Mouse (Mus musculus) hindbrain, embryonic 14.5 days (tissue): ENCODE results near the gene Ppp2r1b. TPM values are rescaled to one million over a fixed set of nuclear protein-coding genes. Genes with fewer than 3 reads are reported as not detected.

Source experiments
- ATAC-seq: fragments of 200-750 bp; cut with Nextera tagmentation; 2 replicates; pipeline ENCODE4 v1.8.0; 2017; ENCODE audit warnings: moderate number of reproducible peaks, mild to moderate bottlenecking, moderate TSS enrichment, moderate library complexity; ENCODE audit not compliant: low FRiP score
- DNase-seq: peaks from one replicate; pipeline ENCODE4 v3.0.0-alpha.2; 2015; ENCODE audit warnings: low spot score
- H3K27ac ChIP-seq: fragments of 300-500 bp; sonication (generic); 2 replicates; pipeline ENCODE4 v1.5.1; 2014; ENCODE audit warnings: mild to moderate bottlenecking, moderate library complexity
- H3K27me3 ChIP-seq: fragments of 300-500 bp; sonication (generic); 2 replicates; pipeline ENCODE4 v1.6.1; 2014; ENCODE audit warnings: mild to moderate bottlenecking, low read length, mixed read lengths; ENCODE audit not compliant: control insufficient read depth, insufficient read depth
- H3K36me3 ChIP-seq: fragments of 300-500 bp; sonication (generic); replicated peaks from 2 replicates; pipeline ENCODE4 v1.6.1; 2014; ENCODE audit not compliant: control insufficient read depth, insufficient read depth
- H3K4me1 ChIP-seq: fragments of 300-500 bp; sonication (generic); replicated peaks from 2 replicates; pipeline ENCODE4 v1.6.1; 2014; ENCODE audit warnings: antibody characterized with exemption, low read length, mixed read lengths; ENCODE audit not compliant: control insufficient read depth, insufficient read depth
- H3K4me2 ChIP-seq: fragments of 300-500 bp; sonication (generic); replicated peaks from 2 replicates; pipeline ENCODE4 v1.6.1; 2014; ENCODE audit warnings: mild to moderate bottlenecking, moderate library complexity
- H3K4me3 ChIP-seq: fragments of 300-500 bp; sonication (generic); replicated peaks from 2 replicates; pipeline ENCODE4 v1.5.1; 2014; ENCODE audit warnings: mild to moderate bottlenecking, low read length
- H3K9ac ChIP-seq: fragments of 300-500 bp; sonication (generic); 2 replicates; pipeline ENCODE4 v1.6.1; 2014
- H3K9me3 ChIP-seq: fragments of 300-500 bp; sonication (generic); 2 replicates; pipeline ENCODE4 v1.6.1; 2016; ENCODE audit warnings: low read length; ENCODE audit not compliant: control insufficient read depth
- WGBS: fragments of 180-500 bp; shearing (Covaris S2); extraction: QIAGEN DNeasy Blood & Tissue Kit; methylation state at CpG from one replicate; pipeline ENCODE4 v1.1.7; 2014; 5-methylcytosine and 5-hydroxymethylcytosine counted together
- polyA plus RNA-seq: library from polyadenylated mRNA; unstranded; fragments of >200 nt; fragmentation: Nextera tagmentation; extraction: Ambion mirVana; gene quantifications from 2 replicates; pipeline ENCODE4 v1.2.1, GENCODE M21; 2014

The Ppp2r1b gene
- polyA plus RNA-seq, 1 experiment from 2014 or later = 49.0 TPM

- Histone ChIP-seq H3K27ac (no peak overlapping the region), H3K4me1 (no peaks in the 10 kb centered on the region), H3K9ac (no peak overlapping the region), H3K27me3 (no peaks in the 10 kb centered on the region), H3K36me3 (peaks cover 10% of the 10 kb centered on the region; the same call in 1 of the 2 replicates), H3K4me3 (no peak overlapping the region), H3K4me2 (no peak overlapping the region), H3K9me3 (no peaks in the 10 kb centered on the region)
- ATAC-seq (no peak), DNase-seq (no peak)
- 86% methylated on average over 3 of the region's 3 CpGs for WGBS
These were observed 73.0 kb downstream of the Ppp2r1b start for GRCm38 (mm10) chr9:50918131-50918530.

GRCm38 (mm10) chr9:50919554-50919953 lies 74.5 kb downstream of the Ppp2r1b start:
- Histone ChIP-seq H3K4me2 (no peak overlapping the region), H3K27me3 (no peaks in the 10 kb centered on the region), H3K4me3 (no peak overlapping the region), H3K4me1 (no peaks in the 10 kb centered on the region), H3K36me3 (peaks cover 1% of the 10 kb centered on the region; the same call in 1 of the 2 replicates), H3K27ac (no peak overlapping the region), H3K9me3 (no peaks in the 10 kb centered on the region), H3K9ac (no peak overlapping the region)
- 92% methylated on average over 2 of the region's 2 CpGs for WGBS
- DNase-seq (no peak), ATAC-seq (no peak)

GRCm38 (mm10) chr9:50920933-50921895 lies 76.1 kb downstream of the Ppp2r1b start:
- Histone ChIP-seq H3K4me2 (no peak overlapping the region), H3K27ac (no peak overlapping the region), H3K4me1 (no peaks in the 10 kb centered on the region), H3K9ac (no peak overlapping the region), H3K4me3 (no peak overlapping the region), H3K9me3 (no peaks in the 10 kb centered on the region), H3K36me3 (no peaks in the 10 kb centered on the region), H3K27me3 (no peaks in the 10 kb centered on the region)
- WGBS = 92% methylated on average over 3 of the region's 3 CpGs
- no peak for ATAC-seq
- DNase-seq = no peak

DNA sequence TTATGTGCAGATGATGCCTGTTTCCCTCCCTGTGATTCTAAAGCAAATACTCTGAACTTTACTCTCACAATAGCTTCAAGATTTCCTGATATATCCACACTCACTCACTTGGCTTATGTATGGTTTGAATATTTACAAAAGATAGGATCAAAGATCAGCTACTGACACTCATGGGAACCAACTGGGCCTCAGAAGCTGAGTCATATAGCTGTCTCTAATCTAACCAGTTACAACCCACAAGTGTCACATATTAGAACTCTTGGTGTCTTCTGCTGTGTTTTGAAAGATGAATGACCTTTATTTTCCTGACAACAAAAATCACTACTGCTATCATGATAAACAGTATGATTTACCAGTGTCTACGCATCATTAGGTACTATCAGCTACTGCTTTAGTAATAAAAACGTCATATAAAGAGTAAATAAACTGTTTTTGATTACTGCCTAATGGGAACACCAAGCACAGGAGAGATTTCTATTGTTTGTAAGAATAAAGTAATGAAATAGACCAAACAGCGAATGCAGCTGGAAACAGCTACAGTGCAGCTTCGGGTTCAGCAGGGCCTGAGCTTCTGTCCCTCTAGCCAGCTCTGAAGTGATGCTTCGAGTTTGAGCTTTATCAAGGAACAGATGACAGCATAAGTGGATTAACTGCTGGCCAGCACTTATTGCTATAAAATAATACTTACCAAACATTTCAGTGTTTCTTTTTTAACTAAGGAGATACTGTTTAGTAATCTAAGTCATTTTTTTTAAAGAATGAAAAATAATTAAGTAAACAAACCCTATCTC lies 77.5 kb downstream of the Ppp2r1b start:
- H3K27me3 ChIP-seq = no peaks in the 10 kb centered on the region
- ATAC-seq (no peak), DNase-seq (no peak)
- no peaks in the 10 kb centered on the region for H3K36me3 ChIP-seq
- no peaks in the 10 kb centered on the region for H3K9me3 ChIP-seq
- no peak overlapping the region for H3K27ac ChIP-seq
- no peak overlapping the region for H3K9ac ChIP-seq
- H3K4me2 ChIP-seq = no peak overlapping the region
- no peak overlapping the region for H3K4me3 ChIP-seq
- no peaks in the 10 kb centered on the region for H3K4me1 ChIP-seq
- WGBS = 76% methylated on average over 5 of the region's 5 CpGs

- no peak for DNase-seq
- no peaks in the 10 kb centered on the region for H3K27me3 ChIP-seq
- no peaks in the 10 kb centered on the region for H3K4me1 ChIP-seq
- H3K9me3 ChIP-seq = no peaks in the 10 kb centered on the region
- H3K4me2 ChIP-seq = no peak overlapping the region
- no peak overlapping the region for H3K4me3 ChIP-seq
- no peak for ATAC-seq
- H3K36me3 ChIP-seq = no peaks in the 10 kb centered on the region
- no peak overlapping the region for H3K9ac ChIP-seq
- H3K27ac ChIP-seq = no peak overlapping the region
These were observed 79.4 kb downstream of the Ppp2r1b start for GRCm38 (mm10) chr9:50924454-50924853.

- 93% methylated on average over 4 of the region's 4 CpGs for WGBS
- no peak overlapping the region for H3K4me2 ChIP-seq
- no peak for DNase-seq
- H3K9me3 ChIP-seq = no peaks in the 10 kb centered on the region
- no peak for ATAC-seq
- H3K36me3 ChIP-seq = no peaks in the 10 kb centered on the region
- no peaks in the 10 kb centered on the region for H3K27me3 ChIP-seq
- no peaks in the 10 kb centered on the region for H3K4me1 ChIP-seq
- no peak overlapping the region for H3K9ac ChIP-seq
- H3K27ac ChIP-seq = no peak overlapping the region
- no peak overlapping the region for H3K4me3 ChIP-seq
These were observed 80.7 kb downstream of the Ppp2r1b start for GRCm38 (mm10) chr9:50925801-50926200.

- no peak overlapping the region for H3K4me3 ChIP-seq
- no peak for DNase-seq
These were observed 84.9 kb downstream of the Ppp2r1b start for GRCm38 (mm10) chr9:50929986-50930385.

GRCm38 (mm10) chr9:50941804-50942401 lies 96.8 kb downstream of the Ppp2r1b start:
- no peak overlapping the region for H3K4me2 ChIP-seq
- H3K9me3 ChIP-seq = no peaks in the 10 kb centered on the region
- no peaks in the 10 kb centered on the region for H3K36me3 ChIP-seq
- DNase-seq (no peak), ATAC-seq (no peak)
- no peaks in the 10 kb centered on the region for H3K27me3 ChIP-seq
- H3K9ac ChIP-seq = no peak overlapping the region
- WGBS = 94% methylated on average over 3 of the region's 3 CpGs
- H3K4me1 ChIP-seq = no peaks in the 10 kb centered on the region
- no peak overlapping the region for H3K4me3 ChIP-seq
- no peak overlapping the region for H3K27ac ChIP-seq

More at GRCm38 (mm10) chr9:50929986-50930385, 84.9 kb downstream of the Ppp2r1b start:
- Histone ChIP-seq H3K4me1 (no peaks in the 10 kb centered on the region), H3K9ac (no peak overlapping the region), H3K27me3 (no peaks in the 10 kb centered on the region), H3K27ac (no peak overlapping the region), H3K36me3 (peaks cover 6% of the 10 kb centered on the region; the same call in 1 of the 2 replicates), H3K4me2 (no peak overlapping the region), H3K9me3 (no peaks in the 10 kb centered on the region)
- ATAC-seq = no peak

DNA sequence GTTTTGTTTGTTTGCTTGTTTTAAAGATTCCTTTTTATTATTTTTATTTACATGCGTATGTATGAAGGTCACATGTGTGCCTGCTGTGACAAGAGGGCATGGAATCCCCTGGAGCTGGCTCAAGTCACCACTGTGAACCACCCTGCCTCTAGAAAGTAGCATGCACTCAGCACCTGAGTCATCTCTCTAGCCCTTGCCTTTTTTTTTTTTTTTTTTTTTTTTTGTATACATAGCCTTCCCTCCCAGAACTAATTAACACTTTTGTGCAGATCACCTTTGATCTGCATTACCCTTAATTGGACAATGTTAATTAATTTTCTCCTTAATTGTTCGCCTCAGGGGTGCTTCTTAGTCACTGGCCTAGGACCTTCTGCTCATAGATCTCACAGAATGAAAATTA lies 97.6 kb downstream of the Ppp2r1b start:
- no peak for DNase-seq

More for the DNA sequence above, 97.6 kb downstream of the Ppp2r1b start:
- no peak overlapping the region for H3K4me3 ChIP-seq
- no peak overlapping the region for H3K4me2 ChIP-seq
- H3K9me3 ChIP-seq = no peaks in the 10 kb centered on the region
- no peaks in the 10 kb centered on the region for H3K27me3 ChIP-seq
- H3K9ac ChIP-seq = no peak overlapping the region
- no peaks in the 10 kb centered on the region for H3K4me1 ChIP-seq
- no peak for ATAC-seq
- no peaks in the 10 kb centered on the region for H3K36me3 ChIP-seq
- no peak overlapping the region for H3K27ac ChIP-seq
- 88% methylated on average over 2 of the region's 2 CpGs for WGBS
